Mouse (Mus musculus): ENCODE measurements around the gene Wdr43.

Wdr43 gene

DNA sequence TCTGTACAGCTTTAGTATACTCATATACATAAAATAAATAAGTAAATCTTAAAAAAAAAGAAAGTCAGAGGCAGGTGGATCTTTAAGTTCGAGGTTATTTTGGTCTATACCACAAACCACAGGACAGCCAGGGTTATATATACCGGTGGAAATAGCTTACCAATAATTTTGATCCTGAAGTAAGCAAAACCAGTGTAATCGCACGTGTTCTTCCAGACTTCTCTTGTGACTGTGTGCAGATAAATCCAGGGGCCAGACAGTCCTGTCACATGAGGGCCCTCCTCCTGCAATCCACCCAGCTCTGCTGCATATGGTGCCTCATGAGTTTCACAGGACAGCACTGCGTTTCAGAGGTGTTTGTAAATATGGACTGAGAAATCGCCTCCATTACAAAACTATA, 47.8 kb downstream of the Wdr43 start:
- DNase-seq (ENCODE audit: low spot score): no peak

DNA sequence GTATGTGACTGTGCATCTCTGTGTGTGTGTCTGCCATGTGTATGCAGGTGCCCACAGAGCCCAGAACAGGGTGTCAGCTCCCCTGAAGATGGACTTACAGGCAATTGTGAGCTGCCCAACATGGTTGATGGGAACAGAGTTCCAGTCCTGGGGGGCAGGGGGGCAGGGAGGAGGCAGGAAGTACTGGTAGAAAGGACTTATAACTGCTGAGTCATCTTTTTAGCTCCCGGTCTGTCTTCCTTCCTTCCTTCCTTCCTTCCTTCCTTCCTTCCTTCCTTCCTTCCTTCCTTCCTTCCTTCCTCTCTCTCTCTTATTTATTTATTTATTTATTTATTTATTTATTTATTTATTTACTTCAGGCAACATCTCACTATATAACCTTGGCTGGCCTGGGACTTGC, 48.5 kb downstream of the Wdr43 start:
- DNase-seq (ENCODE audit: low spot score): no peak

GRCm38 (mm10) chr17:71665201-71665600, 49.5 kb downstream of the Wdr43 start:
- no peak for DNase-seq (ENCODE audit: low spot score)

GRCm38 (mm10) chr17:71669511-71669910, 53.8 kb downstream of the Wdr43 start:
- DNase-seq (ENCODE audit: low spot score): no peak

DNA sequence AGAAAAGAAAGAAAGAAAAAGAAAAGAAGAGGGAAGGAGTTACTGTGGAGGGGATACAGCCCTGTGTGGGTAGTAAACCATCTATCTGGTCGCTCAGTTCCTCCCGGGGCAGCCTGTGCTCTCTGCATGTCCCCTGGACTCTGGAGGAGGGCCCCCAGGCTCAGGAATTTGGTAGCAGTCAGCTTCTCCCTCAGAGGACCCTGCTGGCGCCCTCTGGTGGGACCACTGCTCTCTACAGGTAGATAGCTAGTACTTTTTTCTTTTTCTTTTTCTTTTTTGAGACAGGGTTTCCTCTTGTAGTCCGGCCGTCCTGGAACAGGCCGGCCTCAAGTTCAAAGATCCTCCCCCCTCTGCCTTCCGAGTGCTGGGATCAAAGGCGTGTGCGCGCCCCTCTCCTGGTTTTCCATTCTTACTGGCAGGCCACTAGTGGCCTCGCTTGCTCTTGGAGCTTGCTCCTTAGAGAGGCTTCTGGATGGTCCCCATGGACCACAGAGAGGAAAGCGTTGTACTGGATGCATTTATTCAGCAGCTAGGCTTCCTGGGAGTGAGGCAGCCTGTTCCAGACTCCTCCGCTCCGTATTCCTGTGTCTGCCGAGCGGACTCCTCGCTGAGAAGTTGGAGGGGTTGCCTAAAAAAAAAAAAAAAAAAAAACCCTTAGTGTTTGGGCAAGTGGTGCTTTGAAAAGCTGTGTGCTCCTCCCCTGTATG, 56.3 kb downstream of the Wdr43 start:
- DNase-seq (ENCODE audit: low spot score): no peak

GRCm38 (mm10) chr17:71673092-71673491, 57.4 kb downstream of the Wdr43 start, which contains the start of gene Togaram2:
Gene Togaram2, plus strand, starts transcription at chr17:71673261.
- DNase-seq (ENCODE audit: low spot score): no peak

DNA sequence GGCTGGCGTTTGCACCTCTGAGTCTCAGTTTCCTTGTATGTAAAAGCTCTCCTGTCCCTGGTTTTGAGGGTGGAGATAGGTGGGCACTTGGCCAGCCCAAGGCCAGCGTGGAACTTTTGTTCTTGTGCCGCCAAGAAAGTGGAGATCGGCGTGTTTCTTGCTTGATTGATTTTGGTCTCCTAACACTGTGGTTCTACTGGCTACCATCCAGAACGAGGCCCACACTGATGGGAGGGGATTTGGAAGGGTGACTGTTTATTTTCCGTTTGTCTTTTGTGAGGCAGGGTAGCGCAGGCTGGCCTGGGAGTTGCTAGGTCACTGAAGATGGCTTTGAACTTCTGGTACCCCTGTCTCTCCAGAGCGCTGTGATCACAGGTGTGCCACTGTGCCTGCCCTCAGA, 58.2 kb downstream of the Wdr43 start:
- no peak for DNase-seq (ENCODE audit: low spot score)

GRCm38 (mm10) chr17:71674886-71675285, 59.2 kb downstream of the Wdr43 start:
- DNase-seq (ENCODE audit: low spot score): no peak

GRCm38 (mm10) chr17:71681666-71682065, 66.0 kb downstream of the Wdr43 start:
- DNase-seq (ENCODE audit: low spot score): no peak

DNA sequence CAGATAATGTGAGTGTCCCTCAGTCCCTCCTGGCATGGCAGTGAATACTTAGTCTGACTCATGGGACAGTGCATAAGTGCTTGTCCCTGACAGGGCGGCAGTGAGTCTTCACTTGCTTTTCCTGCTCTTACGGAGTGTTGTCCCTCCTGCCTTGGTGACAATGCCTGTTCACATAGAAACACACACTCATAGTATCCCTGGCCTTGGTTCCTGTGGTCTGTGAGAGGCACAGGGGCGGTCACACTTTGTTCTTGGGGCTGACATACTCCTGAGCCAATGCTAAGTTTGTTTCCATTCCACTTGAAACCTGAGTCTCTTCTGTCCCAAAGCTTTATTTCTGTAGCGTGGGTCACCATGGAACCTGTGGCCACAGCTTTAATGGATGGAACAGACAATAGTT, 66.7 kb downstream of the Wdr43 start:
- DNase-seq (ENCODE audit: low spot score): no peak

DNA sequence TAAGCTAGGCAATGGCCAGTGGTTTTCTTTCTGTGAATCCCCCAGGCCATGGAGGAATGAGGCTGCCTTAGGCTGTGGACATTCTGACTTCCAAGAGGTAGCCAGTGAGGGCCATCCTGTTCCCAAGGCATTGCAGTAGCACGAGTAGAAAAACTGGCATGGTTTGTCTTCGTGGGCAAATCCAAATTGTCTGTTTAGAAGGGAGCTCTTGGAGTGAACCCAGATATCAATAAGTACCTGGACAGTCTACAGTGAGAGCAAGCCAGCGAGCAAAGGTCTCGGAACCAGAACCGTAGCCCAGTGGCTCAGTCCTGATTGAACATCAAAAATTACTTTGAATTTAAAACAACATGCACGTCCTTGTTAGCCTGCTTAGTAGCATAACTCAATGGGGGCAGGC, 67.6 kb downstream of the Wdr43 start:
- no peak for DNase-seq (ENCODE audit: low spot score)

DNA sequence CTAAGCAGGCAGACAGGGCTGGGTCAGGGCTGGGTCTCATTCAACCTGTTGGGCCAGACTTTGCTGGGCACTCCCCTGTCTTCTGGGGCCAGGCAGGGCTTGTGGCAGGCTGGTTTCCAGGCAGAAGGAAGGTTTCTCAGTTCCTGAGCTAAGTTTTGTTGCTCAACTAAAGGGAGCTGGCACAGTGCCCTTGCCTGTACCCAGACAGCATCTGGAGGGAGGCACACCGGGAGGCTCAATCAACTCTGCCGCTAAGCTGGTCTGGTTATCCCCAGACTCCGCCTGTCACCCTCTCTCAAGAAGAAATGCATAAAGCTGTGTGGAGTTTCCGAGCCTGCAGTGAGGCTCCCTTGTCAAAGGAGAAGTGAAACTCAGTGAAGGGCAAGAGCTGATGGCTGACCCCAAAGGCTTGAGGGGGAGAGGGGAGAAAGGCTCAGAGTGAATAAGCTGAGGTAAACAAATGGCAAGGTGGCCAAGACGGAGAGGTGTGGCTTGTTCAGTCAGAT, 68.5 kb downstream of the Wdr43 start:
- DNase-seq (ENCODE audit: low spot score): peak; percentile 37

DNA sequence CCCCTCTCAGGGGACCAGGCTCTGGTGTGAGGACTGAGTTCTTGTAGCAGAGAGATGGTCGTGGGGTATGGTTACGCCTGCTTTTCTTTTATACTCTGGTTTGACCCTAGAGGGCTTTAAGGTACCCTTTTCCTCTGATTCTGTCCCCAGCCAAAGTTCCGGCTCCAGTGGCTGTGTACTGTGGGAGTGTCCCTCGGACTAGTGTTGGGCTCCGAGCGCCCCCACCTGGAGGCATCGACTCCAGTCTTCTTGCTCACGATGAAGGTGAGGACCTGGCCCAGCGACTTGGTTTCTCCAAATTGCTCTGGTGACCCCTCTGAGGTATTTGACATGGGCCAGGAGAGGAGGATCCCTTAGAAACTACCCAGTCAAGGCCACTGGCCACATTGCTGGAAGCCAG, 71.7 kb downstream of the Wdr43 start:
- no peak for DNase-seq (ENCODE audit: low spot score)

- DNase-seq (ENCODE audit: low spot score): no peak
Measured at GRCm38 (mm10) chr17:71689903-71690302, 74.2 kb downstream of the Wdr43 start.

GRCm38 (mm10) chr17:71691361-71691875, 75.7 kb downstream of the Wdr43 start:
- peak; percentile 30 for DNase-seq (ENCODE audit: low spot score)

DNA sequence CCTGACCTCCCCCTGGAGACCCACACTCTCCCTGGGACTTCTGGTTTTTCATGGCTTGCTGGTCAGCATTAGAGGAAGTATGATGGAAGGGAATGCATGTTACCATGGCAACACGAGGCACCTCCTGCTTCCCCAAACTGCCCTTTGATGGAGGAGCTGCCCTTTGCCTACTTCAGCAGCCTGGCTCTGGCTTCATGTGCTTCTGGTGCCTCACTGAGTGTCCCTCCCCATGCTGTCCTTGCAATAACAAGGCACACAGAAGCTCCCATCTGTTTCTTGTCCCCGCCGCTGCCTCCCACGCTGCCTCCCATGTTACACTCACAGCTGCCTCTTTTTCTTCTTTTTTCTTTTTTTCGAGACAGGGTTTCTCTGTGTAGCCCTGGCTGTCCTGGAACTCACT, 77.6 kb downstream of the Wdr43 start:
- DNase-seq (ENCODE audit: low spot score): peak; percentile 56

GRCm38 (mm10) chr17:71693780-71694179, 78.1 kb downstream of the Wdr43 start:
- no peak for DNase-seq (ENCODE audit: low spot score)

DNA sequence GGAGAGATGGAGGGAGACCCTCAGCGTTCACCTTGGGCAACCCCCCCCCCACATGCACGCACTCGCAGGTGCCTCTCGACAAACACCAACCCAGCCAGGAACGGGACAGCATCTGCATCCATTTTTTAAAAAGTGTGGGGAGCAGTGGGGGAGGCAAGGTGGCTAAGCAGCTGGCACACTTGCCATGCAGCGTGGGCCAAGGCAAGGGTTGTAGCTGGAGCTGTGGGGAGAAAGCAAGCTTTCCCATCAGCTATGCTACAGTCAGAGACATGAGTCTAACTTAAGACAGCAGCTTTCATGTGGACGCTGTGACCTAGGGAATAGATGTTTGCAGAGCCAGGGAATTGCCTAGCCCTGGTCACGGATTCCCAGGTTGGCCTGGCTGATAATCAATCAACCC, 79.5 kb downstream of the Wdr43 start:
- no peak for DNase-seq (ENCODE audit: low spot score)

GRCm38 (mm10) chr17:71695716-71696315, 80.1 kb downstream of the Wdr43 start:
- no peak for DNase-seq (ENCODE audit: low spot score)

GRCm38 (mm10) chr17:71696396-71696795, 80.7 kb downstream of the Wdr43 start:
- DNase-seq (ENCODE audit: low spot score): no peak

DNA sequence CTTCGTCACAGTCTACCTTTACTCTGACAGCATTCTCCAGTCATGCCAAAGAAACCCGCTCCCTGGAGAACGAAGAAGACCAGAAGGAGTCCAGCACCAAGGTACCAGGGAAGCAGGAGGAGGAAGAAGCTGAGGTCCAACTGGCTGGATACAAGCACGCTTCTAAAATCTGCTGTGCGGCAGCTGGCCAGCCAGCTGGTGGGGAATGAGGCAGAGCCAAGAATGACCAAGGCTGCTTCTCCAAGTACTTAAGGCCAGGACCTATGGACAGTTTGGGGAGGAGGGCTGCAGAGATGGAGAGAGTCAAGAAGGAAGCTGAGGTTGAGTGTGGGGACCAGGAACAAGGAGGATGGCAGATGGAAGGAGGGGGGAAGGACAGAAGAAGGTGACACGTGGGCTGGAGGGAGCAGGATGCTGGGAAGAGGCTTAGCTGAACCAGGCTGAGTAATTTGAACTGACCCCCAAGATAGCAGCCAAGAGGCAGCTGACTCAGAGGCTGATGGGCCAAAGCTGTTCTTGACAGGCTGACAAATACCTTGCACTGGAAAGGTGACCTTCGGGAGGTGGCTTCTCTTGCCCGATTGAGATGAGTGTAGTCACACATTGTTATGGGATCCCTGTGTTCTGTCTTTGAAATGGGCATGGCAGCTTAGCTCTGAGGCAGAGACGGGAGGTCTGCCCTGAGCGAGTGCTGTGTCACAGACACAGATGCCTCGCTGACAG, 82.4 kb downstream of the Wdr43 start:
- DNase-seq (ENCODE audit: low spot score): no peak

GRCm38 (mm10) chr17:71698619-71698956, 82.9 kb downstream of the Wdr43 start:
- no peak for DNase-seq (ENCODE audit: low spot score)

- DNase-seq (ENCODE audit: low spot score): no peak
Measured at GRCm38 (mm10) chr17:71705113-71705512, 89.4 kb downstream of the Wdr43 start.

Measured in layer of hippocampus, adult 11-12 months (tissue).